Mouse (Mus musculus): Measurements from ENCODE around the gene Coro2a.

DNA sequence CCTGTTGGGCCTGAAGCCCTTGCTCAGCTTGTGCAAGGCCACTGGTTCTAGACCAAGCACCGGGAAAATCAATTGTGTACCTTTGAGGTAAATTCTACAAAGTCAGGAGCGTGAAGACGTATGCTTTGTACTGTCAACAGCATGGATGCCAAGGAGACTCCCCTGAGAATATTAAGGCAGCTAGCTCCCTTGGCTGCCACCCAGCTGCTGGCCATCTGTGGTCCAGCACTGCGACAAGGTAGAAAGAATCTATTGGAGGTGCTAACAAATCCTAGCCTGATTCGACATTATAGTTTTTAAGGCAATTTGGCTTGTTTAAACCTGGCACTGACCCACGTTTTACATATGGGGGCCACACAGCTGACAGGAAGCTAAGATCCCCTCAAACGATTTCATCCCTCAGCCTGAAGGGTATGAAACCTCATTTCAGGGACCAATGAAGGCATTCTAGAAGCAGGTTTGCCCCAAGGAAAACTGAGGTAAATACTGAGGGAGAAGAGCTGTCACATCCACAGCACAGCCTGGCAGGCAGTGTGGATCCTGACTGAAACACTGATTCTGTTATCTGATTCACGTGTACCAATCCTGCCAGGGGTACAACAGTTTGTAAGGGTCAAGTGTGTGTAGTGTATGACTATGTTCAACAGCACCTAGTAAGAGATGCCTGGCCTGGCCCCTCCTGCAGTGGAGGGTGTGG lies 96.5 kb downstream of the Coro2a start:
- TF ChIP-seq CTCF (IDR thresholded peaks at IDR 0.05; ENCODE audit: insufficient read depth, low read length) (no peak), POLR2A (IDR thresholded peaks at IDR 0.05; ENCODE audit: borderline replicate concordance, extremely low read depth, low read depth, low read length) (no peak)

Data from lung, adult 2 months (tissue).